Mouse (Mus musculus) intestine, embryonic 16.5 days (tissue): ENCODE measurements around the gene Pawr. TPM values are rescaled to one million over a fixed set of nuclear protein-coding genes. Genes with fewer than 3 reads are reported as not detected.

Experiments
- ATAC-seq: fragments of 200-750 bp; cut with Nextera tagmentation; 2 replicates; pipeline ENCODE4 v1.8.0; 2017; ENCODE audit warnings: moderate TSS enrichment, moderate library complexity
- H3K27ac ChIP-seq: fragments of 300-500 bp; sonication (generic); 2 replicates; pipeline ENCODE4 v1.5.1; 2014; ENCODE audit warnings: mild to moderate bottlenecking, low read length
- H3K27me3 ChIP-seq: fragments of 300-500 bp; sonication (generic); replicated peaks from 2 replicates; pipeline ENCODE4 v1.6.1; 2014; ENCODE audit warnings: low read length, control low read depth, mixed read lengths; ENCODE audit not compliant: control insufficient read depth, insufficient read depth
- H3K36me3 ChIP-seq: fragments of 300-500 bp; sonication (generic); 2 replicates; pipeline ENCODE4 v1.6.1; 2014; ENCODE audit warnings: low read length, control low read depth; ENCODE audit not compliant: control insufficient read depth, insufficient read depth
- H3K4me1 ChIP-seq: fragments of 300-500 bp; sonication (generic); 2 replicates; pipeline ENCODE4 v1.6.1; 2014; ENCODE audit warnings: low read length, control low read depth, mixed read lengths; ENCODE audit not compliant: control insufficient read depth, insufficient read depth
- H3K4me2 ChIP-seq: fragments of 300-500 bp; sonication (generic); 2 replicates; pipeline ENCODE4 v1.6.1; 2014; ENCODE audit warnings: low read depth, low read length, control low read depth
- H3K4me3 ChIP-seq: fragments of 300-500 bp; sonication (generic); 2 replicates; pipeline ENCODE4 v1.5.1; 2014; ENCODE audit warnings: mild to moderate bottlenecking, low read length
- H3K9ac ChIP-seq: fragments of 300-500 bp; sonication (generic); 2 replicates; pipeline ENCODE4 v1.6.1; 2014; ENCODE audit warnings: low read depth, low read length
- H3K9me3 ChIP-seq: fragments of 300-500 bp; sonication (generic); 2 replicates; pipeline ENCODE4 v1.6.1; 2016; ENCODE audit warnings: low read length, control low read depth; ENCODE audit not compliant: control insufficient read depth
- WGBS: fragments of 180-500 bp; shearing (Covaris S2); extraction: QIAGEN DNeasy Blood & Tissue Kit; methylation state at CpG from one replicate; pipeline ENCODE4 v1.1.7; 2014; 5-methylcytosine and 5-hydroxymethylcytosine counted together
- polyA plus RNA-seq: library from polyadenylated mRNA; unstranded; fragments of >200 nt; fragmentation: Nextera tagmentation; extraction: Ambion mirVana; gene quantifications from 2 replicates; pipeline ENCODE4 v1.2.1, GENCODE M21; 2015

Gene Pawr
- polyA plus RNA-seq, 1 experiment from 2014 or later = 4.5 TPM

- no peak for ATAC-seq
- Histone ChIP-seq H3K9ac (no peak overlapping the region), H3K27ac (no peak overlapping the region), H3K36me3 (no peaks in the 10 kb centered on the region), H3K4me3 (no peak overlapping the region), H3K4me1 (peaks cover 19% of the 10 kb centered on the region), H3K27me3 (no peaks in the 10 kb centered on the region), H3K4me2 (no peak overlapping the region), H3K9me3 (no peaks in the 10 kb centered on the region)
- WGBS = 49% methylated on average over 10 of the region's 10 CpGs
Measured at GRCm38 (mm10) chr10:108447211-108447610, 115.3 kb downstream of the Pawr start.

- no peak overlapping the region for H3K4me2 ChIP-seq
- H3K9ac ChIP-seq = no peak overlapping the region
- ATAC-seq = no peak
- H3K9me3 ChIP-seq = no peaks in the 10 kb centered on the region
- peaks cover 19% of the 10 kb centered on the region for H3K4me1 ChIP-seq
- no peak overlapping the region for H3K4me3 ChIP-seq
- H3K27ac ChIP-seq = no peak overlapping the region
- no peaks in the 10 kb centered on the region for H3K27me3 ChIP-seq
- no peaks in the 10 kb centered on the region for H3K36me3 ChIP-seq
- WGBS = 75% methylated on average over 11 of the region's 11 CpGs
Measured at GRCm38 (mm10) chr10:108448421-108448820, 116.5 kb downstream of the Pawr start.

- Histone ChIP-seq H3K4me2 (no peak overlapping the region), H3K27me3 (no peaks in the 10 kb centered on the region), H3K9me3 (no peaks in the 10 kb centered on the region), H3K27ac (no peak overlapping the region), H3K4me1 (peaks cover 10% of the 10 kb centered on the region; the same call in 1 of the 2 replicates), H3K4me3 (no peak overlapping the region), H3K36me3 (no peaks in the 10 kb centered on the region), H3K9ac (no peak overlapping the region)
- ATAC-seq = no peak
- WGBS = 90% methylated on average over 4 of the region's 4 CpGs
Measured at GRCm38 (mm10) chr10:108450401-108450800, 118.5 kb downstream of the Pawr start.

GRCm38 (mm10) chr10:108451516-108451915, 119.6 kb downstream of the Pawr start:
- Histone ChIP-seq H3K36me3 (no peaks in the 10 kb centered on the region), H3K27me3 (no peaks in the 10 kb centered on the region), H3K9ac (no peak overlapping the region), H3K27ac (no peak overlapping the region), H3K4me3 (no peak overlapping the region), H3K9me3 (no peaks in the 10 kb centered on the region), H3K4me2 (no peak overlapping the region), H3K4me1 (peaks cover 8% of the 10 kb centered on the region; the same call in 1 of the 2 replicates)
- WGBS = 85% methylated on average over 8 of the region's 8 CpGs
- ATAC-seq = no peak

- H3K4me2 ChIP-seq = no peak overlapping the region
- 93% methylated on average over 9 of the region's 9 CpGs for WGBS
- ATAC-seq = no peak
- no peaks in the 10 kb centered on the region for H3K27me3 ChIP-seq
- H3K4me3 ChIP-seq = no peak overlapping the region
- H3K4me1 ChIP-seq = peaks cover 5% of the 10 kb centered on the region; the same call in 1 of the 2 replicates
- H3K36me3 ChIP-seq = no peaks in the 10 kb centered on the region
- H3K9me3 ChIP-seq = no peaks in the 10 kb centered on the region
- H3K27ac ChIP-seq = no peak overlapping the region
- H3K9ac ChIP-seq = no peak overlapping the region
Measured at GRCm38 (mm10) chr10:108452421-108452820, 120.5 kb downstream of the Pawr start.

- 34% methylated on average over 2 of the region's 2 CpGs for WGBS
- Histone ChIP-seq H3K9me3 (no peaks in the 10 kb centered on the region), H3K4me3 (no peak overlapping the region), H3K27ac (no peak overlapping the region), H3K4me1 (peaks cover 5% of the 10 kb centered on the region; the same call in 1 of the 2 replicates), H3K9ac (no peak overlapping the region), H3K27me3 (no peaks in the 10 kb centered on the region), H3K4me2 (no peak overlapping the region), H3K36me3 (no peaks in the 10 kb centered on the region)
- peak; percentile 81 for ATAC-seq
Measured at GRCm38 (mm10) chr10:108453561-108453960, 121.6 kb downstream of the Pawr start.

GRCm38 (mm10) chr10:108454691-108455117, 122.8 kb downstream of the Pawr start:
- H3K36me3 ChIP-seq = no peaks in the 10 kb centered on the region
- no peak overlapping the region for H3K4me2 ChIP-seq
- H3K4me3 ChIP-seq = no peak overlapping the region
- 68% methylated on average over 11 of the region's 11 CpGs for WGBS
- H3K27ac ChIP-seq = no peak overlapping the region
- H3K4me1 ChIP-seq = peaks cover 5% of the 10 kb centered on the region; the same call in 1 of the 2 replicates
- H3K9me3 ChIP-seq = no peaks in the 10 kb centered on the region
- H3K27me3 ChIP-seq = no peaks in the 10 kb centered on the region
- ATAC-seq = peak; percentile 43
- H3K9ac ChIP-seq = no peak overlapping the region

GRCm38 (mm10) chr10:108455204-108455603, 123.3 kb downstream of the Pawr start:
- ATAC-seq = no peak
- WGBS = 73% methylated on average over 10 of the region's 10 CpGs
- no peak overlapping the region for H3K27ac ChIP-seq
- H3K9me3 ChIP-seq = no peaks in the 10 kb centered on the region
- H3K4me3 ChIP-seq = no peak overlapping the region
- H3K4me2 ChIP-seq = no peak overlapping the region
- H3K4me1 ChIP-seq = peaks cover 5% of the 10 kb centered on the region; the same call in 1 of the 2 replicates
- H3K36me3 ChIP-seq = no peaks in the 10 kb centered on the region
- no peaks in the 10 kb centered on the region for H3K27me3 ChIP-seq
- no peak overlapping the region for H3K9ac ChIP-seq

GRCm38 (mm10) chr10:108455883-108456282, 124.0 kb downstream of the Pawr start:
- H3K9ac ChIP-seq = no peak overlapping the region
- WGBS = 73% methylated on average over 2 of the region's 2 CpGs
- H3K27me3 ChIP-seq = no peaks in the 10 kb centered on the region
- ATAC-seq = no peak
- H3K27ac ChIP-seq = no peak overlapping the region
- no peak overlapping the region for H3K4me2 ChIP-seq
- no peaks in the 10 kb centered on the region for H3K9me3 ChIP-seq
- no peaks in the 10 kb centered on the region for H3K36me3 ChIP-seq
- H3K4me3 ChIP-seq = no peak overlapping the region
- peaks cover 5% of the 10 kb centered on the region; the same call in 1 of the 2 replicates for H3K4me1 ChIP-seq

GRCm38 (mm10) chr10:108457054-108457453, 125.1 kb downstream of the Pawr start:
- Histone ChIP-seq H3K27ac (no peak overlapping the region), H3K36me3 (no peaks in the 10 kb centered on the region), H3K9ac (no peak overlapping the region), H3K4me1 (peaks cover 5% of the 10 kb centered on the region; the same call in 1 of the 2 replicates), H3K4me2 (no peak overlapping the region), H3K9me3 (no peaks in the 10 kb centered on the region), H3K27me3 (no peaks in the 10 kb centered on the region), H3K4me3 (no peak overlapping the region)
- 97% methylated on average over 2 of the region's 2 CpGs for WGBS
- ATAC-seq = no peak
